Mouse (Mus musculus) stomach, embryonic 14.5 days (tissue): ENCODE data around the gene Dact3. TPM values are rescaled to one million over a fixed set of nuclear protein-coding genes. Genes with fewer than 3 reads are reported as not detected.

Experiments used
- ATAC-seq: fragments of 200-750 bp; cut with Nextera tagmentation; 2 replicates; pipeline ENCODE4 v1.8.0; 2017; ENCODE audit warnings: low read depth, moderate TSS enrichment; ENCODE audit not compliant: insufficient number of reproducible peaks, insufficient read depth, low FRiP score
- H3K27ac ChIP-seq: fragments of 300-500 bp; sonication (generic); 2 replicates; pipeline ENCODE4 v1.5.1; 2014; ENCODE audit warnings: mild to moderate bottlenecking, low read length, moderate library complexity, mixed read lengths
- H3K27me3 ChIP-seq: fragments of 300-500 bp; sonication (generic); 2 replicates; pipeline ENCODE4 v1.6.1; 2014; ENCODE audit warnings: low read length, control low read depth, mixed read lengths; ENCODE audit not compliant: control insufficient read depth, insufficient read depth
- H3K36me3 ChIP-seq: fragments of 300-500 bp; sonication (generic); 2 replicates; pipeline ENCODE4 v1.6.1; 2014; ENCODE audit warnings: mild to moderate bottlenecking, control low read depth, low read length, moderate library complexity, mixed read lengths; ENCODE audit not compliant: control insufficient read depth, insufficient read depth
- H3K4me1 ChIP-seq: fragments of 300-500 bp; sonication (generic); 2 replicates; pipeline ENCODE4 v1.6.1; 2014; ENCODE audit warnings: low read length, control low read depth, mixed read lengths; ENCODE audit not compliant: control insufficient read depth, insufficient read depth
- H3K4me2 ChIP-seq: fragments of 300-500 bp; sonication (generic); replicated peaks from 2 replicates; pipeline ENCODE4 v1.6.1; 2014; ENCODE audit warnings: low read depth, low read length, control low read depth
- H3K4me3 ChIP-seq: fragments of 300-500 bp; sonication (generic); 2 replicates; pipeline ENCODE4 v1.5.1; 2014; ENCODE audit warnings: low read depth, low read length, control low read depth
- H3K9ac ChIP-seq: fragments of 300-500 bp; sonication (generic); replicated peaks from 2 replicates; pipeline ENCODE4 v1.6.1; 2014; ENCODE audit warnings: low read depth, mild to moderate bottlenecking, control low read depth, low read length, moderate library complexity, mixed read lengths
- H3K9me3 ChIP-seq: fragments of 300-500 bp; sonication (generic); 2 replicates; pipeline ENCODE4 v1.6.1; 2016; ENCODE audit warnings: low read depth, low read length, control low read depth; ENCODE audit not compliant: control insufficient read depth
- WGBS: fragments of 180-500 bp; shearing (Covaris S2); extraction: QIAGEN DNeasy Blood & Tissue Kit; methylation state at CpG from one replicate; pipeline ENCODE4 v1.1.7; 2014; 5-methylcytosine and 5-hydroxymethylcytosine counted together
- polyA plus RNA-seq: library from polyadenylated mRNA; unstranded; fragments of >200 nt; fragmentation: Nextera tagmentation; extraction: Ambion mirVana; gene quantifications from 2 replicates; pipeline ENCODE4 v1.2.1, GENCODE M21; 2014

Gene Dact3
- polyA plus RNA-seq: 5.5 and 6.1 TPM in 2 replicates

DNA sequence AGATGAGACGGTGACA, at the start of gene Dact3:
Gene Dact3, plus strand, starts transcription at position 8 of the 16 bp plus-strand sequence.
- 0% methylated on average over 1 of the region's 1 CpGs for WGBS
- Histone ChIP-seq H3K4me1 (peaks cover 17% of the 10 kb centered on the region), H3K27me3 (no peaks in the 10 kb centered on the region), H3K9me3 (no peaks in the 10 kb centered on the region), H3K36me3 (no peaks in the 10 kb centered on the region; the same call in 1 of the 2 replicates), H3K4me2 (peak within 1 kb of the TSS; percentile 77), H3K9ac (peak within 1 kb of the TSS; percentile 86), H3K27ac (peak within 1 kb of the TSS; percentile 95), H3K4me3 (peak within 1 kb of the TSS; percentile 75)
- ATAC-seq: no peak

DNA sequence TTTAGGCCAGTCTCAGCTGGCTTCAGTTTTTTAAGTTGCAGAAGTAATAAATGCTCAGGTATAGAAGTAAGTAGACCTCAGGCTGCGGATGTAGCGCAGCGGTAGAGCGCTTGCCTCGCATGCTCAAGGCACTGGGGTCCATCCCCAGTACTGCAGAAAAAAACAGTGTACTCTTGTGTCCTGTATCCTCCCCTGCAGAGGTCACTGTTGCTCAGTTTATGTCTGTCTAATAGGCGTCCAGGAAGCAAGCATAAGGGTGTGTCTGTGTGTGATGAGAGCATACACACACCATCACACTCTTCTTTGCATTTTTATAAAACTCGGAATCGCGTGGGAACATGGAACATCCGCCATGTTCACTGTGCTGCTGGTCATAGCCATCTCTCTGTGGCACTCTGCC, 49.3 kb upstream of the Dact3 start:
- H3K36me3 ChIP-seq: peaks cover 65% of the 10 kb centered on the region
- H3K27ac ChIP-seq: no peak overlapping the region
- H3K4me2 ChIP-seq: no peak overlapping the region
- no peak overlapping the region for H3K4me3 ChIP-seq
- no peaks in the 10 kb centered on the region for H3K9me3 ChIP-seq
- no peak overlapping the region for H3K9ac ChIP-seq
- WGBS: 82% methylated on average over 10 of the region's 10 CpGs
- no peaks in the 10 kb centered on the region for H3K27me3 ChIP-seq
- H3K4me1 ChIP-seq: 0 out of 2 replicates have a peak, but pooled peaks cover 4% of the 10 kb centered on the region
- ATAC-seq: no peak

- H3K9me3 ChIP-seq: no peaks in the 10 kb centered on the region
- no peak overlapping the region for H3K4me2 ChIP-seq
- no peak overlapping the region for H3K4me3 ChIP-seq
- no peak overlapping the region for H3K27ac ChIP-seq
- no peaks in the 10 kb centered on the region for H3K4me1 ChIP-seq
- no peak overlapping the region for H3K9ac ChIP-seq
- no peak for ATAC-seq
- no peaks in the 10 kb centered on the region for H3K27me3 ChIP-seq
- WGBS: 85% methylated on average over 5 of the region's 5 CpGs
- H3K36me3 ChIP-seq: peaks cover 72% of the 10 kb centered on the region
Measured at GRCm38 (mm10) chr7:16826571-16826970, 48.5 kb upstream of the Dact3 start.

GRCm38 (mm10) chr7:16827274-16827673, 47.8 kb upstream of the Dact3 start:
- H3K9me3 ChIP-seq: no peaks in the 10 kb centered on the region
- ATAC-seq: no peak
- WGBS: 79% methylated on average over 4 of the region's 4 CpGs
- H3K4me2 ChIP-seq: no peak overlapping the region
- H3K36me3 ChIP-seq: peaks cover 79% of the 10 kb centered on the region
- no peak overlapping the region for H3K9ac ChIP-seq
- H3K4me3 ChIP-seq: no peak overlapping the region
- H3K27ac ChIP-seq: no peak overlapping the region
- H3K27me3 ChIP-seq: no peaks in the 10 kb centered on the region
- no peaks in the 10 kb centered on the region for H3K4me1 ChIP-seq

GRCm38 (mm10) chr7:16830449-16830848, 44.7 kb upstream of the Dact3 start:
- H3K4me3 ChIP-seq: no peak overlapping the region
- peaks cover 89% of the 10 kb centered on the region for H3K36me3 ChIP-seq
- H3K4me1 ChIP-seq: no peaks in the 10 kb centered on the region
- no peak for ATAC-seq
- no peak overlapping the region for H3K9ac ChIP-seq
- no peak overlapping the region for H3K4me2 ChIP-seq
- no peaks in the 10 kb centered on the region for H3K27me3 ChIP-seq
- H3K9me3 ChIP-seq: no peaks in the 10 kb centered on the region
- 80% methylated on average over 9 of the region's 9 CpGs for WGBS
- no peak overlapping the region for H3K27ac ChIP-seq

GRCm38 (mm10) chr7:16837916-16838803, 37.0 kb upstream of the Dact3 start:
- H3K9me3 ChIP-seq: no peaks in the 10 kb centered on the region
- H3K4me2 ChIP-seq: no peak overlapping the region
- H3K36me3 ChIP-seq: peaks cover 59% of the 10 kb centered on the region
- no peak overlapping the region for H3K9ac ChIP-seq
- no peaks in the 10 kb centered on the region for H3K27me3 ChIP-seq
- H3K4me3 ChIP-seq: no peak overlapping the region
- H3K27ac ChIP-seq: no peak overlapping the region
- WGBS: 91% methylated on average over 18 of the region's 18 CpGs
- H3K4me1 ChIP-seq: 0 out of 2 replicates have a peak, but pooled peaks cover 5% of the 10 kb centered on the region
- ATAC-seq: no peak

DNA sequence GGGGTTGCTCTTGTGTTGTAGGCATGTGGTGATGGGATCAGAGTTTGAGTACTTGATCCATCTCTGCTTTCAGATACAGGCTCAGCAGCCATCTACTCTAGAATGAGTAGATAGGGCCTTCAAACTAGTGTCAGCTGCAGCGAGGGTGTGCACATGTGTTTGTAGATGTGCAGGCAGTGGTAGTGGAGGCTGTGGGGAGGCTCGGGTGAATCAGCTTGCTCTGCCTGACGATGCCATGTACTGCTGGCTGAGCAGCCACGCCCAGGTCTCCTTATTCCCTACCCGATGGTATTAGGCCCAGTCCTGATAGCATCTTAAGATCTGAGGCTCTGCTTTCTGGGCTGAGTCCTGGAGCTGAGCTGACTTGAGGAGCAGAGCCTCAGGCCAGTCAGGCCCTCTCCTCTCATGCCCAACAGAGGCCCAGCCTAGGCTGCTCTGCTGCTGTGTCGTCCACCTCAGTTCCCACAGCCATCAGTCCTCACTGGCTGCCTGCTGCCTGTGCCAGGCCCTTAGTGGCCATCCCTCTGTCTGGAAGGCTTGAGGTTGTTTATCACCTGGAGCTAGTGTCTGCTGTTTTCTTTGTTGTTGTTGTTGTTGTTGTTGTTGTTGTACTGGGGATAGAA, 36.2 kb upstream of the Dact3 start:
- H3K27ac ChIP-seq: no peak overlapping the region
- H3K4me1 ChIP-seq: peaks cover 7% of the 10 kb centered on the region; the same call in 1 of the 2 replicates
- no peaks in the 10 kb centered on the region for H3K27me3 ChIP-seq
- no peaks in the 10 kb centered on the region for H3K9me3 ChIP-seq
- WGBS: 77% methylated on average over 6 of the region's 6 CpGs
- H3K9ac ChIP-seq: no peak overlapping the region
- no peak for ATAC-seq
- no peak overlapping the region for H3K4me2 ChIP-seq
- no peak overlapping the region for H3K4me3 ChIP-seq
- peaks cover 51% of the 10 kb centered on the region for H3K36me3 ChIP-seq

DNA sequence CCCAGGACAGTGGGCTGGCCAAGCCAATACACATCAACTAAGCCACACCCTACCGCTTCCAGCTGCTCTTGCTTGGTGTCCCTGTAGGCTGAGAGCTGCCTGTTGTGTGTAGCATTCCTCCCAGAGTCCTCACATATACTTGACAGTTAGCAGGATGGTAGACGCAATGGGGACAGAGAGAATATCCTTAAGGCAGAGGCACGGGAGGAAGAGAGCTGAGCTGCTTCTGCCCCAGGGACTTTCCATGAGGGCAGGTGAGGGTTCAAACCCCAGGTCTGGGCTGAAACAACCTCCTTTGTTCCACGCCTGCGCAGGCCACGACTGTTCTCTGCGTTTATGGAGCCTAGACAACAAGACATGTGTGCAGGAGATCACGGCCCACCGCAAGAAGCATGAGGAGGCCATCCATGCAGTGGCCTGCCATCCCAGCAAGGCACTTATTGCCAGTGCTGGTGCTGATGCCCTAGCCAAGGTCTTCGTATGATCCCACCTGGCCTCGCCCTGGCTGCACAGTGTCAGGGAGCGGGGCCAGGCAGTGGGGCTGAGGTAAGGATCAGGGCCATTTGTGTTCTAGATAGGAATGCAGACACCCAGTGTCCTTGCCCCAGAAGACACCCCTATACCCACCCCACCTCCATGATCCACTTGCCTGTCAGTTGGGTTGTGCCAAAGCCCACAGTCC, 35.5 kb upstream of the Dact3 start:
- Histone ChIP-seq H3K9ac (no peak overlapping the region), H3K27ac (no peak overlapping the region), H3K36me3 (peaks cover 45% of the 10 kb centered on the region), H3K4me1 (peaks cover 11% of the 10 kb centered on the region; the same call in 1 of the 2 replicates), H3K9me3 (no peaks in the 10 kb centered on the region), H3K4me2 (no peak overlapping the region), H3K27me3 (no peaks in the 10 kb centered on the region), H3K4me3 (no peak overlapping the region)
- no peak for ATAC-seq
- WGBS: 94% methylated on average over 12 of the region's 12 CpGs
